Mouse (Mus musculus) lung, postnatal 36 days (tissue): ENCODE results near the gene Atp5e.

Experiments
- DNase-seq: peaks from one replicate; pipeline ENCODE4 v3.0.0; 2022; ENCODE audit warnings: mixed read lengths

Atp5e gene

GRCm38 (mm10) chr2:174413127-174413526 is 50.8 kb downstream of the Atp5e start:
- no peak for DNase-seq
